Mouse (Mus musculus) spleen, adult 2 months (tissue): ENCODE measurements around the gene Rnf169. TPM values are rescaled to one million over a fixed set of nuclear protein-coding genes. Genes with fewer than 3 reads are reported as not detected.
"Not testable (repeated sequence)": the region's sequence is repeated elsewhere in the genome, so short reads cannot be mapped to it uniquely, and the experiment has no call there.

Source experiments
- DNase-seq, 2 experiments: peaks; one replicate each; pipeline versions ENCODE4 v3.0.0 to v3.0.0-alpha.2; 2012 to 2021; ENCODE audit warnings: low spot score in 2 of 2, low read depth in 1 of 2
- H3K27ac ChIP-seq: fragments of 200-500 bp; 2 replicates; pipeline ENCODE4 v1.5.1; 2012; ENCODE audit warnings: low read length, inconsistent platforms; ENCODE audit not compliant: insufficient read depth
- H3K27me3 ChIP-seq: fragments of 200-500 bp; 2 replicates; pipeline ENCODE4 v1.6.1; 2012; ENCODE audit warnings: mild to moderate bottlenecking, moderate library complexity, low read length, inconsistent platforms; ENCODE audit not compliant: control insufficient read depth, insufficient read depth
- H3K36me3 ChIP-seq: fragments of 200-500 bp; 2 replicates; pipeline ENCODE4 v1.6.1; 2012; ENCODE audit warnings: mild to moderate bottlenecking, low read length, inconsistent platforms; ENCODE audit not compliant: control insufficient read depth, insufficient read depth
- H3K4me1 ChIP-seq: fragments of 200-500 bp; 2 replicates; pipeline ENCODE4 v1.6.1; 2011; ENCODE audit warnings: inconsistent platforms; ENCODE audit not compliant: control insufficient read depth, insufficient read depth, insufficient read length
- H3K4me3 ChIP-seq: fragments of 200-500 bp; 2 replicates; pipeline ENCODE4 v1.5.1; 2011; ENCODE audit warnings: mild to moderate bottlenecking, inconsistent platforms; ENCODE audit not compliant: insufficient read depth, insufficient read length; ENCODE audit errors: extremely low read depth
- CTCF ChIP-seq: fragments of 200-500 bp; IDR thresholded peaks from 2 replicates; pipeline ENCODE4 v1.5.1; 2011; ENCODE audit warnings: mild to moderate bottlenecking, inconsistent platforms; ENCODE audit not compliant: insufficient read depth, insufficient read length, insufficient replicate concordance; ENCODE audit errors: extremely low read depth
- POLR2A ChIP-seq: fragments of 200-500 bp; IDR thresholded peaks from 2 replicates; pipeline ENCODE4 v1.6.1; 2011; ENCODE audit warnings: low read depth, low read length, inconsistent platforms
- WGBS: fragments of 180-500 bp; shearing (Covaris S2); methylation state at CpG from one replicate; pipeline ENCODE4 v1.1.7; 2018; 5-methylcytosine and 5-hydroxymethylcytosine counted together
- polyA plus RNA-seq: library from polyadenylated mRNA; depleted of rRNA; stranded (reverse); fragments of >200 nt; gene quantifications from 2 replicates; pipeline ENCODE4 v1.2.3, GENCODE M21; 2012

The Rnf169 gene
- polyA plus RNA-seq, 1 experiment = 4.3 TPM

DNA sequence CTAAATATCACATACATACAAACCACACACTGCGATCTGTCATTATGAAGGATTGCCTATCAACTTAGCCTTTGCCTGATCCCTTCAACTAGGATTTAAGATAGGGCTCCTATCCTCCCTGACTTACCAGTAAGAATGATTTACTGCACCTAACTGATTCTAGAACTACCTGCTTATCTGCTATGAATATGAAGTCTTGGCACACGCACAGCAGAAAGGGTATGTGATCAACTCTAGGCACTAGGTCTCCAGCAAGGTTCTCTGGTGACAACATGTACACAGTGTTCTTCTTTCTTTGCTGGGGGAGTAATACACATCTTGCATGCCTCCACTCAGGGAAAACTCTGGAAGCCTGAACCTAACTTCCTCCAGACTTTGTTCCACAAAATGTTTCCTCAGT lies 18.7 kb downstream of the Rnf169 start:
- H3K27me3 ChIP-seq = no peaks in the 10 kb centered on the region
- H3K27ac ChIP-seq = no peak overlapping the region
- H3K4me1 ChIP-seq = peaks cover 16% of the 10 kb centered on the region; the same call in 1 of the 2 replicates
- H3K4me3 ChIP-seq = no peak overlapping the region
- H3K36me3 ChIP-seq = no peaks in the 10 kb centered on the region; the same call in 1 of the 2 replicates
- TF ChIP-seq POLR2A = no peak
- TF ChIP-seq CTCF = no peak
- WGBS = 81% methylated on average over 2 of the region's 2 CpGs
- DNase-seq = no peak

DNA sequence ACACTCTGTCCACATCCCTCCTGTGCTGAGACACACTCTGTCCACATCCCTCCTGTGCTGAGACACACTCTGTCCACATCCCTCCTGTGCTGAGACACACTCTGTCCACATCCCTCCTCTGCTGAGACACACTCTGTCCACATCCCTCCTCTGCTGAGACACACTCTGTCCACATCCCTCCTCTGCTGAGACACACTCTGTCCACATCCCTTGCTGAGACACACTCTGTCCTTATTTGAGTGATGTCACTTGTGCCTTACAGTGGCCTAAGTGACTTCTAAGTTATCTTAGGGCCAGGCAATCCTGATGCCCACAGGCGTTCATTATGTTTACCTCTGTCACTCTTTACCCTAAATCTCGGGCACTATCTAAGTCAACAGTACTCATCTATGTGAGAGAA lies 19.7 kb downstream of the Rnf169 start:
- H3K27me3 ChIP-seq, H3K4me3 ChIP-seq, DNase-seq, H3K27ac ChIP-seq, H3K36me3 ChIP-seq: not testable (repeated sequence)
- peaks cover 15% of the 10 kb centered on the region; the same call in 1 of the 2 replicates for H3K4me1 ChIP-seq
- 92% methylated on average over 2 of the region's 2 CpGs for WGBS

DNA sequence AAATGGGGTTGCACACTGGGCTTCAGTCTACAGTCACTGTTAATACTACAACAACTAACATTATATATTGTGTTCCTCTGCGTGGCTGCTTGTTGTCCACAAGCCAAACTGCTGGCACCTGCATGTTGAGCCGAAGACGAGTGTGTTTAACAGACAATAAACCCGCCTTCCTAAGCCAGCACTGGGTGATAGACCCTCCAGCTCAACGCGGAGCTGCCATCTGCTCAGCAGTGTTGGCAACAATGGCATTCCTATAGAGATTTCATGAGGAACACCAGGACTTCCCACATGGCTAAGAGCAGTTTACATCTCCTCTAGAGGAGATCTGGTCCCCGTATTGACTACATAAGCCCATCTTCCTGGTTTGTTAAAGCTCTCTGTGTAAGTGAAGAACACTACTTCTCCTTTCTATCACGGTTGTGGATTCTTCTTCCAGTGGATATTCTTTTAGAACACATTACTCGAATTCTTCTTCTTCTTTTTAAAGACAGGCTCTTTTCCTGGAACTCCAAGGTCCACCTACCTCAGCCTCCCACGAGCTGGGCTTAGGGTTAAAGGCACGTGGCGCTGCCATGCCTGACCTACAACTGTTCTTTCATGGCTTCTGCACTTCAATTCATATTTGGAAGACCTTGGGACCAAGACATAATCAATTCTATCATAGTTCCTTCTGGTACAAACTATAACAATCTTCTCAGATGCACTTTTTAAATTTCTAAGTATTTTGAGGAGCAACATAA lies 22.9 kb downstream of the Rnf169 start:
- Histone ChIP-seq H3K27me3 (no peaks in the 10 kb centered on the region), H3K36me3 (peaks cover 2% of the 10 kb centered on the region), H3K4me3 (no peak overlapping the region), H3K27ac (no peak overlapping the region), H3K4me1 (peaks cover 2% of the 10 kb centered on the region; the same call in 1 of the 2 replicates)
- 65% methylated on average over 12 of the region's 12 CpGs for WGBS
- TF ChIP-seq POLR2A (no peak), CTCF (no peak)
- no peak for DNase-seq

DNA sequence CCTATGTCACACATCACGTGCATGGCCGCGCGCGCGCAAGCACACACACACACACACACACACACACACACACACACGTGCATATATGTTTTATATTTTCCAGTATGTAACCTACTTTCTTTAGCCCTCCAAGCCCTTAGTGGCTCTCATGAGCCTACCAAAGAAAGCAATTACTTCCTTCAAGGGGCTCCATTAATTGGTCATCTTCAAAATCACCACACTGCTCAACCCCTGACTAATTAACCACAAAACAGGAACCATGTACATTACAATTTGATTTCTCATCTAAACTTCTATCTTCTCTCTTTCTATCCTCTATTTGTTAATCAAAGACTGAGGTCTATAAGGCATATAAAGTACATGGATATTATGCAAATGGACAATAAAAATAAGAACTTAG lies 24.2 kb downstream of the Rnf169 start:
- Histone ChIP-seq H3K36me3 (peaks cover 2% of the 10 kb centered on the region), H3K4me3 (no peak overlapping the region), H3K27me3 (no peaks in the 10 kb centered on the region), H3K27ac (no peak overlapping the region), H3K4me1 (peaks cover 2% of the 10 kb centered on the region; the same call in 1 of the 2 replicates)
- WGBS = 96% methylated on average over 7 of the region's 7 CpGs
- no peak for TF ChIP-seq CTCF
- no peak for TF ChIP-seq POLR2A
- DNase-seq = no peak

DNA sequence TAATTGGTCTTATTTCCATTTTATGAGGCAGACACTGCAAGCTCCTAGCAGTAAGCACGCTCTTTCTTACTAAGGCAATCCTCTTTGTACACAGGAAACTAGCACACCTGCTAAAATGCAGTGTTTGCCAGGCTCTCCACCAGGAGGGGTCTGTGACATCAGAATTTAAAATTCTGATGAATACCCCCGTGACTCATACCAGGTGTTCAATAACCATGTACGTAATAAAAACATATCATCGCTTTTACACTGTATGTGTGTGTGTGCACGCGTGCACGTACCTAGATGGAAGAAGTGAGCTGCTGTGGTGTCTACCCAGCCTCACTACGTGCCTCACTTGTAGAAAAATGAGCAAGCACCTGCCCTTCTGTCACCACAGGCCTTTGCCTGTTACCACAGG lies 26.0 kb downstream of the Rnf169 start:
- Histone ChIP-seq H3K27ac (no peak overlapping the region), H3K4me3 (no peak overlapping the region), H3K36me3 (peaks cover 2% of the 10 kb centered on the region), H3K27me3 (no peaks in the 10 kb centered on the region), H3K4me1 (peaks cover 2% of the 10 kb centered on the region; the same call in 1 of the 2 replicates)
- no peak for TF ChIP-seq CTCF
- no peak for TF ChIP-seq POLR2A
- WGBS = 86% methylated on average over 8 of the region's 8 CpGs
- no peak for DNase-seq

DNA sequence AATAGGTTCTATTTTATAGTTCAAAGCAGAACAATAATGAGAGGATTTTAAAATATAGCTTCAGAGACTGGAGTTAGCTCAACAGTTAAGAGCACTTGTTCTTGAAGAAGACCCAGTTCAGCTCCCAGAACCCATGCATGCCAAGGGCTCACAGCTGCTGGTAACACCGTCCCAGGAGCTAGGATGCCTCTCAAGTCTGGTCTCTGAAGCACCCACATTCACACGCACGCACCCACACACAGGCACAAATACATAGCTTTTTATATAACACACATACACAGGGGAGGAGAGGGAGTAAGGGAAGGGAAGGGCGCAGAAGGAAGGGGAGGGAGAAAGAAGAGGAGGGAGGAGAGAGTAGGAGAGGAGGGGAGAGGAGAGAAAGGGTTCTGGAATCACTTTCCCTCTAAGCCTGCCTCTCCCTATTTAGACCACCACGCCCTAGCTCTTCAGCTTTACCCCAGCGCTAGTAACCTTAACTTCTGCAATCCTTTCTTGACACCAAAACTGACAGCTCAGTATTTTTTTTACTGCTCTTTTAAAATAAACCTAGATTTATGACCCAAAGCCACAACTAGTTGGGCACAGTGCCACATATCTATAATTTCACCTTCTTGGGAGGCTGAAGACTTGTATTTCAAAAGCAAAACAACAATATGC lies 26.7 kb downstream of the Rnf169 start:
- 68% methylated on average over 6 of the region's 6 CpGs for WGBS

DNA sequence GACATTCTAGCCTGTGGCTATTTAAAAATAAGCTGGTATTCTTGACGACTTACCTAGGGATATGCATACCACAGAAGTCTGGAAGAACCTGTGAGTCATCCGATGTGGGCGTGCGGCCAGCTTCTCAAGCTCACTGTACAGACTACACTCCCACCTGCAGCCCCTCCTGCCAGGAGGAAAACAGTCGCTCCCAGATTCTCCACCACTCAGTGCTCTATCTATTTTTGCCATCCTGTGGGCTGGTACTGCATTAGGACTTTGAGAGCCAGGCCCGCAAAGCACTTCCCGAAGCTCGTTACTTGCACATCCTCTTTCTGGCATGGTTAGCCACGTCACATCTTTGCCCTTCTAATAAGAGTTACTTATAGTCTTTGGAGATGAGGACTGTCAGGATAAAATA lies 32.9 kb downstream of the Rnf169 start:
- H3K4me1 ChIP-seq = peaks cover 5% of the 10 kb centered on the region; the same call in 1 of the 2 replicates
- DNase-seq = no peak
- TF ChIP-seq POLR2A (no peak), CTCF (no peak)
- H3K27ac ChIP-seq = no peak overlapping the region
- no peaks in the 10 kb centered on the region for H3K27me3 ChIP-seq
- peaks cover 17% of the 10 kb centered on the region for H3K36me3 ChIP-seq
- H3K4me3 ChIP-seq = no peak overlapping the region
- 58% methylated on average over 9 of the region's 9 CpGs for WGBS

More for the DNA sequence above, 26.7 kb downstream of the Rnf169 start:
- Histone ChIP-seq H3K27ac (no peak overlapping the region), H3K4me1 (peaks cover 2% of the 10 kb centered on the region; the same call in 1 of the 2 replicates), H3K27me3 (no peaks in the 10 kb centered on the region), H3K36me3 (peaks cover 2% of the 10 kb centered on the region), H3K4me3 (no peak overlapping the region)
- no peak for DNase-seq
- TF ChIP-seq POLR2A = no peak
